Mouse (Mus musculus) embryonic fibroblast, embryonic 13.5 days (primary cell): ENCODE measurements at regions not wholly inside any gene's neighbourhood (a gene's known extent, or its start where the extent isn't known, plus 50 kb on each side); places are given as distances from the start of the nearest gene placed in this dataset.

Experiments
- CTCF ChIP-seq: IDR thresholded peaks from 2 replicates; pipeline ENCODE4 v1.5.1; 2011; ENCODE audit warnings: mild to moderate bottlenecking, control low read depth, low read length, moderate library complexity, borderline replicate concordance; ENCODE audit not compliant: insufficient read depth
- POLR2A ChIP-seq: IDR thresholded peaks from 2 replicates; pipeline ENCODE4 v1.6.1; 2011; ENCODE audit warnings: low read depth, mild to moderate bottlenecking, control low read depth, low read length, moderate library complexity

- TF ChIP-seq CTCF (no peak), POLR2A (no peak)
These were observed 193.9 kb upstream of the Tmem72 start for GRCm38 (mm10) chr6:116910607-116911006.
